Mouse (Mus musculus) liver, embryonic 15.5 days (tissue): ENCODE measurements around the gene Timm13. TPM values are rescaled to one million over a fixed set of nuclear protein-coding genes. Genes with fewer than 3 reads are reported as not detected.

ENCODE experiments used
- ATAC-seq: fragments of 200-750 bp; cut with Nextera tagmentation; 2 replicates; pipeline ENCODE4 v1.8.0; 2017; ENCODE audit warnings: moderate number of reproducible peaks, mild to moderate bottlenecking, moderate library complexity; ENCODE audit not compliant: insufficient read depth
- H3K27ac ChIP-seq: fragments of 300-500 bp; sonication (generic); replicated peaks from 2 replicates; pipeline ENCODE4 v1.5.1; 2015; ENCODE audit warnings: mild to moderate bottlenecking, inconsistent platforms
- H3K27me3 ChIP-seq: fragments of 300-500 bp; sonication (generic); 2 replicates; pipeline ENCODE4 v1.6.1; 2015; ENCODE audit warnings: mild to moderate bottlenecking, inconsistent platforms
- H3K36me3 ChIP-seq: fragments of 300-500 bp; sonication (generic); replicated peaks from 2 replicates; pipeline ENCODE4 v1.6.1; 2015; ENCODE audit warnings: moderate library complexity, mild to moderate bottlenecking, inconsistent platforms
- H3K4me1 ChIP-seq: fragments of 300-500 bp; sonication (generic); replicated peaks from 2 replicates; pipeline ENCODE4 v1.6.1; 2015; ENCODE audit warnings: inconsistent platforms
- H3K4me2 ChIP-seq: fragments of 300-500 bp; sonication (generic); 2 replicates; pipeline ENCODE4 v1.6.1; 2015; ENCODE audit warnings: moderate library complexity, mild to moderate bottlenecking, inconsistent platforms
- H3K4me3 ChIP-seq: fragments of 300-500 bp; sonication (generic); replicated peaks from 2 replicates; pipeline ENCODE4 v1.5.1; 2015; ENCODE audit warnings: mild to moderate bottlenecking, inconsistent platforms
- H3K9ac ChIP-seq: fragments of 300-500 bp; sonication (generic); 2 replicates; pipeline ENCODE4 v1.6.1; 2015; ENCODE audit warnings: moderate library complexity, mild to moderate bottlenecking, inconsistent platforms
- H3K9me3 ChIP-seq: fragments of 300-500 bp; sonication (generic); replicated peaks from 2 replicates; pipeline ENCODE4 v1.6.1; 2016; ENCODE audit warnings: inconsistent platforms
- WGBS: fragments of 180-500 bp; shearing (Covaris S2); methylation state at CpG from one replicate; pipeline ENCODE4 v1.1.7; 2015; ENCODE audit warnings: mixed read lengths; ENCODE audit not compliant: insufficient replicate concordance; 5-methylcytosine and 5-hydroxymethylcytosine counted together
- polyA plus RNA-seq: library from polyadenylated mRNA; unstranded; fragments of >200 nt; fragmentation: Nextera tagmentation; extraction: Ambion mirVana; gene quantifications from 2 replicates; pipeline ENCODE4 v1.2.1, GENCODE M21; 2015

Gene Timm13
- polyA plus RNA-seq, 1 experiment from 2014 or later: 165 TPM

GRCm38 (mm10) chr10:80895100-80895499 lies 5.7 kb downstream of the Timm13 start:
- H3K4me1 ChIP-seq: peaks cover 16% of the 10 kb centered on the region
- peaks cover 21% of the 10 kb centered on the region for H3K36me3 ChIP-seq
- WGBS: 81% methylated on average over 7 of the region's 7 CpGs
- peaks cover 15% of the 10 kb centered on the region for H3K27me3 ChIP-seq
- no peak overlapping the region for H3K4me3 ChIP-seq
- H3K9ac ChIP-seq: no peak overlapping the region
- H3K27ac ChIP-seq: no peak overlapping the region
- ATAC-seq: no peak
- no peak overlapping the region for H3K4me2 ChIP-seq
- H3K9me3 ChIP-seq: no peaks in the 10 kb centered on the region

- 43% methylated on average over 11 of the region's 11 CpGs for WGBS
- H3K9me3 ChIP-seq: no peaks in the 10 kb centered on the region
- peaks cover 52% of the 10 kb centered on the region for H3K27me3 ChIP-seq
These were observed 13.6 kb downstream of the Timm13 start for GRCm38 (mm10) chr10:80887181-80887580.

GRCm38 (mm10) chr10:80881301-80881700 lies 19.5 kb downstream of the Timm13 start:
- Histone ChIP-seq H3K4me2 (no peak overlapping the region), H3K36me3 (no peaks in the 10 kb centered on the region), H3K9ac (no peak overlapping the region), H3K9me3 (no peaks in the 10 kb centered on the region), H3K27me3 (0 out of 2 replicates have a peak, but pooled peaks cover 9% of the 10 kb centered on the region), H3K27ac (no peak overlapping the region), H3K4me3 (no peak overlapping the region), H3K4me1 (peaks cover 44% of the 10 kb centered on the region)
- 20% methylated on average over 10 of the region's 10 CpGs for WGBS
- ATAC-seq: no peak

More at GRCm38 (mm10) chr10:80887181-80887580, 13.6 kb downstream of the Timm13 start:
- no peaks in the 10 kb centered on the region for H3K4me1 ChIP-seq
- no peak overlapping the region for H3K27ac ChIP-seq
- no peak overlapping the region for H3K4me2 ChIP-seq
- no peak for ATAC-seq
- H3K4me3 ChIP-seq: no peak overlapping the region
- H3K36me3 ChIP-seq: no peaks in the 10 kb centered on the region
- no peak overlapping the region for H3K9ac ChIP-seq

GRCm38 (mm10) chr10:80880901-80881300 lies 19.9 kb downstream of the Timm13 start:
- Histone ChIP-seq H3K9ac (no peak overlapping the region), H3K4me2 (peak overlapping the region; percentile 51), H3K27ac (peak overlapping the region; percentile 83), H3K36me3 (no peaks in the 10 kb centered on the region), H3K9me3 (no peaks in the 10 kb centered on the region), H3K4me1 (peaks cover 48% of the 10 kb centered on the region), H3K4me3 (no peak overlapping the region), H3K27me3 (0 out of 2 replicates have a peak, but pooled peaks cover 9% of the 10 kb centered on the region)
- 62% methylated on average over 2 of the region's 2 CpGs for WGBS
- no peak for ATAC-seq

GRCm38 (mm10) chr10:80880131-80880641 lies 20.6 kb downstream of the Timm13 start:
- H3K4me1 ChIP-seq: peaks cover 53% of the 10 kb centered on the region
- peak overlapping the region; percentile 23; the same call in 1 of the 2 replicates for H3K9ac ChIP-seq
- no peaks in the 10 kb centered on the region for H3K36me3 ChIP-seq
- peak overlapping the region; percentile 83 for H3K27ac ChIP-seq
- H3K4me3 ChIP-seq: no peak overlapping the region; the same call in 1 of the 2 replicates
- H3K9me3 ChIP-seq: no peaks in the 10 kb centered on the region
- 2% methylated on average over 5 of the region's 5 CpGs for WGBS
- peak; percentile 93 for ATAC-seq
- H3K27me3 ChIP-seq: 0 out of 2 replicates have a peak, but pooled peaks cover 3% of the 10 kb centered on the region
- H3K4me2 ChIP-seq: peak overlapping the region; percentile 51

- H3K9ac ChIP-seq: 0 out of 2 replicates have a peak overlapping the region, but pooled peaks have one; percentile 35
- 32% methylated on average over 3 of the region's 3 CpGs for WGBS
These were observed 24.2 kb downstream of the Timm13 start for GRCm38 (mm10) chr10:80876594-80876993.

GRCm38 (mm10) chr10:80876028-80876427 lies 24.7 kb downstream of the Timm13 start:
- Histone ChIP-seq H3K9me3 (no peaks in the 10 kb centered on the region), H3K27me3 (peaks cover 17% of the 10 kb centered on the region), H3K4me2 (no peak overlapping the region), H3K36me3 (no peaks in the 10 kb centered on the region), H3K9ac (0 out of 2 replicates have a peak overlapping the region, but pooled peaks have one; percentile 35), H3K4me1 (peaks cover 64% of the 10 kb centered on the region), H3K4me3 (no peak overlapping the region), H3K27ac (peak overlapping the region; percentile 68; the same call in 1 of the 2 replicates)
- ATAC-seq: no peak
- WGBS: 23% methylated on average over 5 of the region's 5 CpGs

More at GRCm38 (mm10) chr10:80876594-80876993, 24.2 kb downstream of the Timm13 start:
- Histone ChIP-seq H3K27ac (peak overlapping the region; percentile 68; the same call in 1 of the 2 replicates), H3K4me2 (no peak overlapping the region), H3K36me3 (no peaks in the 10 kb centered on the region), H3K27me3 (peaks cover 14% of the 10 kb centered on the region), H3K4me1 (peaks cover 61% of the 10 kb centered on the region), H3K4me3 (no peak overlapping the region), H3K9me3 (no peaks in the 10 kb centered on the region)
- ATAC-seq: no peak

- ATAC-seq: no peak
- Histone ChIP-seq H3K9me3 (no peaks in the 10 kb centered on the region), H3K36me3 (no peaks in the 10 kb centered on the region), H3K27ac (no peak overlapping the region; the same call in 1 of the 2 replicates), H3K4me1 (peaks cover 44% of the 10 kb centered on the region), H3K4me2 (no peak overlapping the region), H3K4me3 (no peak overlapping the region), H3K9ac (no peak overlapping the region), H3K27me3 (peaks cover 17% of the 10 kb centered on the region)
- 71% methylated on average over 9 of the region's 9 CpGs for WGBS
These were observed 26.7 kb downstream of the Timm13 start for GRCm38 (mm10) chr10:80874035-80874434.

- H3K9ac ChIP-seq: no peak within 1 kb of the TSS
- H3K27ac ChIP-seq: no peak within 1 kb of the TSS
- H3K36me3 ChIP-seq: peaks cover 23% of the 10 kb centered on the region
- H3K4me1 ChIP-seq: peaks cover 24% of the 10 kb centered on the region
- peaks cover 17% of the 10 kb centered on the region for H3K27me3 ChIP-seq
- 31% methylated on average over 9 of the region's 9 CpGs for WGBS
- H3K4me2 ChIP-seq: no peak within 1 kb of the TSS
- no peaks in the 10 kb centered on the region for H3K9me3 ChIP-seq
- no peak within 1 kb of the TSS for H3K4me3 ChIP-seq
- ATAC-seq: no peak; the same call in 1 of the 2 replicates
These were observed 29.2 kb downstream of the Timm13 start, which contains the start of gene Tmprss9 for GRCm38 (mm10) chr10:80871581-80871980. Gene Tmprss9, plus strand, starts transcription at chr10:80871848.

- Histone ChIP-seq H3K36me3 (peaks cover 29% of the 10 kb centered on the region), H3K27ac (no peak overlapping the region), H3K9me3 (no peaks in the 10 kb centered on the region), H3K4me2 (no peak overlapping the region), H3K27me3 (peaks cover 17% of the 10 kb centered on the region), H3K9ac (no peak overlapping the region), H3K4me1 (peaks cover 18% of the 10 kb centered on the region), H3K4me3 (no peak overlapping the region)
- WGBS: 51% methylated on average over 5 of the region's 6 CpGs
- ATAC-seq: no peak
These were observed 29.8 kb downstream of the Timm13 start for GRCm38 (mm10) chr10:80870993-80871392.

- 93% methylated on average over 16 of the region's 16 CpGs for WGBS
- H3K36me3 ChIP-seq: peaks cover 86% of the 10 kb centered on the region
- H3K9me3 ChIP-seq: no peaks in the 10 kb centered on the region
These were observed 36.3 kb downstream of the Timm13 start for GRCm38 (mm10) chr10:80864446-80864845.

More at GRCm38 (mm10) chr10:80864446-80864845, 36.3 kb downstream of the Timm13 start:
- H3K4me1 ChIP-seq: peaks cover 51% of the 10 kb centered on the region
- H3K4me2 ChIP-seq: no peak overlapping the region
- H3K9ac ChIP-seq: no peak overlapping the region
- H3K4me3 ChIP-seq: no peak overlapping the region
- peak overlapping the region; percentile 90; the same call in 1 of the 2 replicates for H3K27ac ChIP-seq
- H3K27me3 ChIP-seq: no peaks in the 10 kb centered on the region
- no peak for ATAC-seq
